Mouse (Mus musculus) lung, adult 18-20 months (tissue): Measurements from ENCODE around the gene Msh5.

Experiments used
- DNase-seq, 2 experiments: peaks; one replicate each; pipeline ENCODE4 v3.0.0; 2022; ENCODE audit warnings: mixed read lengths in 2 of 2

Msh5 gene

DNA sequence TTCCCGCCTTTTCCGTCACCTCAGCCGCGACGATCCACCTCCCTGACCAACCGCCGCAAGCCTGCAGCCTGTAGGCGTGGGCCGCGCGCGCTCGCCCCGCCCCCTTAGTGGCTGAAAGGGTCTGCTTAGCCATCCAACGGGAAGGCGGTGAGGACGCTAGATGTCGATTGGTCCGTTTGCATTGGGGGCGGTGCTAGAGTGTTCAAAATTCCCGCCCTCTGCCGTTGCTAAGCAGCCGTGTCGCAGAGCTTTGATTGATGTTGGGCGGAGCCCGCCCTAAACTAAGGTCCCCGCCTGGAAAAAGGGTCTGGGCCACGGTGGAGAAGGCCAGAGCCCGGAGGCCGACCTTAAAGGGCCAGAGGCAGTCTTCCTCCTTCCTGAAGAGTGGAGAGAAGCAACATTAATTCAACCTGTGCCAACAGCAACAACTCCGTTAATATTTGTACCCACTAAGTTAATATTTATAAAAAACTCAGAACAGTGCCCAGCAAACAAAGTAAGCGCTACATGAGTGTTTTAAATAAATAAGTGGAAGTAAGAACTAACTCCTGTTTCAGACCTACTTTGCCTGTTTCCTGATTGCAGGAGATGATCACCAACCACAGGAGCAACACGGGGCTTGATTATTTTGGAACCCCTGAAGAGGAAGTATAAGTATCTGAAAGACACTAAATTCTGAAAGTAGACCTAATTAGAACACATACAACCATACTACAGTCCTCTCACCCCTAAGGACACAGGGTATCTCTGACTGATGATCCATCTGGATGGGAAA is at the start of gene Msh5:
Msh5 (minus strand) TSS at position 65 of the 775 bp plus-strand sequence.
- DNase-seq = peak; percentile 99

DNA sequence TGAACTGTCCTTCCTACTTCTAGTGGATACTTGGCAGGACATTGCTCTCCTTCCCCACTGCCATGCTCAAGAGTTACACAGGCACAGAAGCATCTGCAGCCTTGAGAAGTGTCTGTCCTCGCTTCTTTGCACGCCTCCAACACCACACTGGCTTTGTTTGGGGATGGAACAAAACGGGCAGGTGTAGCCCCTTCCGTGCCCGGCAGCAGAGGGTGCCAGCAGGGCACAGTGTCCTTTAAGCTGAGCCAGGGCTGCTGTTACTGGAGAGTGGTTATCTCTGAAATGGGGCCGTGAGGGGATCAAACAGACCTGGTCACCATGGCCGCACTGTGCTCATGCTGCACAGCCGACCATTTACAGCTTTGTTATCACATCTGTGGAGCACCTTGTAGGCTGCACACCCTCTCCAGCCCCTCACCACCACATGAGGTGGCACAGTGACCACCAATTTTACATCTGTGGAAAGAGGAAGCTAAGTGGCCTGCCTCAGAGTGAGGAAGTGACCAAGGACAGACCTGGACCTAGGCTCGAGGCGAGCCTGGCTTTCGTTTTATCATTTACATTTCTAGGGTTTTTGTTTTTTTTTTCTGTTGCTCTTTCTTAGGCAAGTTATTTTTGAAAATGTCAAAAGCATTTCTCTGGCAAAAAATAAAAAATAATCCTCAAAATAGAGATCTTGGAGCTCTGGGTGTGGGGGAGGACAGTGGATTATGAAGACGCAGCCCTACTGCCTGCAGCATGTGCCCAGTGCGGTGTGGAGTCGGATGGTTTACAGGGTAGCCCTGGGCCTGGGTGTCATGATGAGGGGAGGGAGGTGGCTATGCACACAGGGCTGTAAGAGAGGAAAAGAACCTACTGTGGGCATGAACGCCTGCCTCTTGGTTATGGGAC is 48.2 kb upstream of the Msh5 start:
- DNase-seq = no peak

DNA sequence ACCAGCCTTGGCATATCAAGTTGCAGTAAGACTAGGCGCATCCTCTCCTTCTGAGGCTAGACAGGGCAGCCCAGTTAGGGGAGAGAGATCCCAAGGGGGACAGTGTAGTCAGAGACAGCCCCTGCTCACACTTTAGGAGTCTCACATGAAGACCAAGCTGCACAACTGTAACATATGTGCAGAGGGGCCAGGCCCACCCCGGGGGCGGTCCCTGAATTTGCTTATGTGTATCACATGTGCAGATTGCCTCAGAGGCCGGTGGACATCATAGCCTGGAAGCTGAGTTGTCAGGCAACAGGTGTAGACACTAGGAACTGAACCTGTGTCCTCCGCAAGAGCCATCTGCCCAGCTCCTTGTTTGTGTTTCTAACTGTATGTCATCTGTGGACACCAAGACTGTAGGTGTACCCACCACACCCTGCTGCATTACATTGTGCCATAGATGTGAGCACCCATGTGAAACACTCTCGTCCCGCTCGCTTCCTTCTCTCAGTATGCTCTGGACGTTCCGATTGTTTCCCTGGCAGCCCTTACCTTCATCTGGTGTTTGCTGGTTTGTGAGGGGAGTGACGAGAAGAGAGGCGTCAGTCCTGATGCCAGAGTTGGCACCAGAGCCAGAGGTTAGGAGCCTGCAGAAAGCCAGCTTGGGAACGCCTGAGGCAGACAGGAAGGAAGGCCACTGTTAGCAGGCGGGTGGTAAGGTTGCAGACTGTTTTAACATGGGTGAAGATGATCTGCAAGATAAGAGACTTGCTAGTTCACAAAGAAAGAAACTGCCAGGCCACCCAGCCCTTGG is 46.1 kb upstream of the Msh5 start:
- peak; percentile 33 to 55 for DNase-seq

DNA sequence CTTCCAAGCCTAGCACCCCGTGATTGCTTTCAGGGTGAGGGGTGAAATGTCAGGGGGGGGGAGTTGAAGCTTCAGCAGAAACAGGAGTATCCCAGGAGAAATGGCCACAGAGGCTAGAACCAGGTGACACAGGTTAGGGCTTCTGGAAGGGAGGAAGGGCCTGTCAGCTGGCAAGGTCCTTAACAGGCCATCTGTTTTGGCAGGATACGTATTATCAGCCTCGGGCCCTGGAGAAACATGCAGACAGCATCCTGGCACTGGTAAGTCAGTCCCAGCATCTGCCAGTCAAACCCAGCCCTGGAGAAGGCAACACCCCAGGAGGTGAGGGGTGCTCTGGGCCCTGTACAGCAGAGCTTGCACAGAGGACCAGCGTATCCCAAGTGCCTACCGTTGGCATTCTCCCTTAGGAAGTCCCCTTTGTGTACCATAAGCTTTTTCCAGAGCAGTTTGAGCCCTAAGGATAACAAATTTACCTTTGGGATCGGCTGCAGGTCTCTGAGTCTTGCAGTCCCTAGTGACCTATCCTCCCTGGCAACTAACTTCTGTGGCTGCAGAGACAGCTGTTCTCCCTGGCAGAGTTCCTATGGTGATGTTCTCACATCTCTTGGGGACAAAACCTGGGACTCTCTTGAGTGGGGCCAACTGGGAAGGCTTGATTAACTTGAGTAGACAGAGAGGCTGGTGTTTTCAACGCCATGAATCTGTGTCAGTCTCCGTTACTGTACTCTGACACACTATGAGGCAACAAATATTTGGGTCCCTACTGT is 43.8 kb upstream of the Msh5 start:
- peak in 1 of 2 experiments; percentile 6 for DNase-seq

DNA sequence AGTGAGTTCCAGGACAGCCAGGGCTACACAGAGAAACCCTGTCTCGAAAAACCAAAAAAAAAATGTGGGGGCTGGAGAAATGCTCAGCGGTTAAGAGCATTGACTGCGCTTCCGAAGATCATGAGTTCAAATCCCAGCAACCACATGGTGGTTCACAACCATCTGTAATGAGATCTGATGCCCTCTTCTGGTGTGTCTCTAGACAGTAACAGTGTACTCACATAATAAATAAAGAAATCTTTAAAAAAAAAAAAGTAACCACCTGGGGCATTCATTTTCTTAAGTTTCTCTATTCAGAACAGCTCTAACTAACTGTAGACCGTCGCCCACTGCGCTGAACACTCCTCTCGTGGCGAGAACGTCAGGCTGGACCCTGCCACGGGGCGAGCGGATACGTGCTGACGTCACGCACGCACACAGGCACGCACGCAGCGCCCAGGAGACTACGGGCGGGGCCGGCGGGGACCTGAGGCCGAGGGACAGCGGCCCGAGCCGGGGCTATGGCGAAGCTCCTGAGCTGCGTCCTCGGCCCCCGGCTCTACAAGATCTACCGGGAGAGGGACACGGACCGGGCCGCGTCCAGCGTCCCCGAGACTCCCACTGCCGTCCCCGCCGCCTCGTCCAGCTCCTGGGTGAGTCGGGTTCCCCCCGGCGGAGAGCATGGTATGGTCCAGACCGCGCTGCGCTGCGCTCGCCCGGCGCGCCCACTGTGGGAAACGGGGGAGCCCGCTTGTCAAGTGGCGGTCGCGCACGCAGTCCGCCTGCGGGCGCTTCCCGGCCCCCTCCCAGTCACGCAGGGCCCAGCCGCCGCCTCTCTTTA is 42.5 kb upstream of the Msh5 start, which contains the start of gene Abhd16a:
Abhd16a (plus strand) TSS at position 439 of the 820 bp plus-strand sequence.
- DNase-seq = peak; percentile 93 to 96

DNA sequence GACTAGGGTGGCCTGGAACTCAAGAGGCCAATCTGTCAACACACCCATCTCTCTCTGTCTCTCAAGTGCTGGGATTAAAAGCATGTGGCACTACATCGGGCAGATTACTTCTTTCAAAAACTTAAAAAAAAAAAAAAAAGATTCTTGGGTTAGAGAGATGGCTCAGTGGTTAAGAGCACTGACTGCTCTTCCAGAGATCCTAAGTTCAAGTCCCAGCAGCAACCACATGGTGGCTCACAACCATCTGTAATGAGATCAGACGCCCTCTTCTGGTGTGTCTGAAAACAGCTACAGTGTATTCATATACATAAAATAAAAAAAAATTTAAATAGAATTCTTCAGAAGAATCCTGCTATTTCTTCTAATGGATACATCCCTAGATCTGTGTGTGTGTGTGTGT is 41.6 kb upstream of the Msh5 start:
- peak in 1 of 2 experiments; percentile 4 for DNase-seq

DNA sequence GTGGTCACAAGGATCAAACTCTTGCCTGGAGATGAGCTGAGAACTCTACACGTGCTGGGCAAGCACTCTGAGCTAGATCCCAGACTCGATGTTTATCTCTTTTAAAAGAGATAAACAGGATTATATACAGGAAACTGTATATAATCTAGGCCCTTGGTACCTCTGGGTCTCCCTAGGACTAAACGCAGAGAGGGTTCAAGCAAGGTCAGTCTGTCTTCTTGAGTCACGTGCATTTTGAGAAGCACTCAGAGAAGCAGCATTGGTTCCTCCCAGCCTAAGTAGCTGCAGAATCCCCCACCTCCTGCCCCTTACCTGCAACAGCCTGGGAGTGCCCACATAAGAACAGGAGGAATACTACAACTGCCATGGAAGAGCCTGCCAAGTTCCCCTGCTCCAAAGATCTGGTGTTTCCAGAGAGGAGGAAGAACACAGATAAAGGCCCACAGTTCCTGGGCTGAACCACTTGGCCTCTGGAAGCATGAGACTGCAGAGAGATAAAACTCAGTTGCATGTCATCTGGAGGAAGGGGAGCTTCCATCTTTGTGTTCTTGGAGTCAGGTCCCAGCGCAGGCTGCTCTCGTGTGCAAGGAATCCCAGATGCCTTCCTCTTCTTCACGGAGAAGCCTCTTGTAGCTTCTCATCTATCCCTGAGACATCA is 38.8 kb upstream of the Msh5 start, which contains the start of gene Ly6g6f:
Ly6g6f (minus strand) TSS at position 403 of the 658 bp plus-strand sequence.
- no peak for DNase-seq

DNA sequence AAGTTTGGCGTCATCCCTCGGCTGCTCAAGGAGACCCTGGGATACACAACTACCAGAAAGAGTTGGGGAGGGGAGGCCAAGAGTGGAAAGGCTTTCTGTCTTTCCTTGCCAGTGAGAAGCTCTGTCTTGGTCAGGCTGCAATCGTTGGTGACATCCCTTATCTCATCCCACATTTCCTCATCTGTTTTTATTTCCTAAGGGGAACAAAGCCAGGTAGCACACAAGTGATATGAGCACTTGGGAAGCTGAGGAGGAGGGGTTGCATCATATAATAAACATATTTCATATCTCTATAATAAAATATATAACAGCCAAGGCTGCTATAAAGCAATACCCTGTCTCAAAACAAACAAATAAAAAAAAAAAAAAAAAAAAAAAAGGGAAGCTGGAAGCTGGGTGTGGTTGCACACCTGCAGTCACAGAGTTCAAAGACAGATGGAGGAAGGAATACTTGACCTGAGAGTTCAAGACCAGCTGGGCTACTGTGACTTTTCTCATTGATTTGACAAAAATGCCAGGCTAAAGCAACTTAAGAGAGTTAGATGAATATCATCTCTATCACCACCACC is 37.5 kb upstream of the Msh5 start:
- no peak for DNase-seq

DNA sequence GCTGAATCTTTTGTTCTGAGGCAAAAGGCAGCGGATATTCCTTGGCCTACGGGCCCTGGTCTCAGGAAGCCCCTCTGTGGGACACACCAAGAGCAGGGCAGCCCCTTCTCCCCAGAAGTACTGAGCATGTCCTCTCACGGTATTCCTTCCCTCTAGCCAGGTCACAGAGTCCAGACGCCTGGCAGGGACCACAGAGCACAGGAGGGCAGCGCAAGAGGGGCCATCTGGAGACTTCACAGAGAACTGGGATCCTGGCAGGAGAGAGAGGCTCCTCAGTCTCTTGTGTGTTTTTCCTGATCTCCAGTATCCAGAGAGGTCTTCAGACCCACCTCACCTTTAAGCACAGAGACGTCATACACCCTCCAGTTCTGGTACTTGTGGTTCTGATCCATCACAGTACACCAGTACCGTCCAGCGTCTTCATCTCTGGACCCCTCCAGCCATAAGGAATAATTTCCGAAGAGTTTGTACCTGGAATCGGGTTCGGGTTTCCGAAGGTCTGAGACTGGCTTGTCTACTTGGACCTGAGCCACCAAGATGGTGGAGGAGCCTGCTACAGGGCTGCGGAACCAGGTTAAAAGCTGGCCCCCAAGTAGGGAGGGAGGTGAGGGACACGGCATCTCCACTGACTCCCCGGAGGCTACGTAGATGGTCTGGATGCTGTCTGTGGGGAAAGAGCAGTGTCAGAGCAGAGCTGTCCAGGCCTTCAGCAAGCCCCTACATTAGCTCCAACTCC is 36.5 kb upstream of the Msh5 start:
- DNase-seq = no peak

DNA sequence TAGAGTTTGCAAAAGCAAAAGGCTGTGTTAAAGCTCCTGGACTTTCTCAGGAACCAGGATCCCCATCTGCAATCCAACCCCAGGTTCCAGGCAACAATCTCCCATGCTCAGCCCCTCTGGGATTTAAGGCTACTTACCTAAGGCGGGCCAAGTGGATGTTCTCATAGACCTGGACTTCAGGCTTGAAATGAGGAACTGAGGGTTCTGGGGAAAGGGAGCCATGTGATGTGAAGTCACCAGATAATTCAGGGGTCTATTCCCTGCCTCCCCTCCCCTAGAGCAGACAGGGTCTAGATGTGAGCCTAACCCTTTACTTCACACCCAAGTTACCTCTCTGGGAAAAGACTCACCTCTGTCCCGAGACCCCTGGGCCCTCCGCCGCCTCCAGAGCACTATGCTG is 34.2 kb upstream of the Msh5 start:
- DNase-seq = no peak

DNA sequence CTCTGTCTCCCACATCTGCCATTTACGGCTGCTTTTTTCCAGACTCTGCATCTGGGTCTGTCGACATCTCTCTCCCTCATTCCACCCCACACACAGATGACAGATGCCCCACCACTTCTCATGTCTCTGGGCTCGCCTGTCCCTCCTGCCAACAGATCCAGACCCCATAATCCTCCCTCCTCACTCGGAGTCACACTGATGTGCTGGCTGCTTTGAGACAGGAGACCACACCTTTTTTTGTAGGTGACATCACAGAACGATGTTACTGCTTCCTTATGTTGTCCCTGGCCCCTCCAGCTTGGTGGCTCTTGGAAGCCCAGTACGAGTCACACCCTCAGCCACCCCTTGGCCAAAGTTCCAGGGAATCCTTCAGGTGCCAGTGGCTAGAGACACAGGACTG is 33.7 kb upstream of the Msh5 start:
- no peak for DNase-seq

DNA sequence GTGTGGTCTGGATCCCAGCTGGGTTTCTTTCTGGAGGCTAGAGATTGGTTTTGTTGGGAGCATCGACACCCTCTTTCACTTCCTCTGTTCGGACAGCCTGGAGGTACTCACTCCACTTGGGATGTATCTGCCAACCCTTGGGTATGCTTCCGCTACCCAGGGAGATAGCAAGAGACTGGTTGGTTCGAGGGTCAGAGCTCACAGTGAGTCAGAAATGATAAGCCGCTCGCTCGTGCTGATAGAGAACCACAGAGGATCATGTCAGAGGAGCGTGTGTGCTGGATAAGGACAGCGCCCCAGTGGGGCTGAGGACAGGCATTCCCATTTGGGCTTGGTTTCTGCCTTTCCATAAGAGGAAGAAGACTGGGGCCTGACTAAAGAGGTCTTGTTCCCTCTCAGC is 33.2 kb upstream of the Msh5 start:
- DNase-seq = no peak

DNA sequence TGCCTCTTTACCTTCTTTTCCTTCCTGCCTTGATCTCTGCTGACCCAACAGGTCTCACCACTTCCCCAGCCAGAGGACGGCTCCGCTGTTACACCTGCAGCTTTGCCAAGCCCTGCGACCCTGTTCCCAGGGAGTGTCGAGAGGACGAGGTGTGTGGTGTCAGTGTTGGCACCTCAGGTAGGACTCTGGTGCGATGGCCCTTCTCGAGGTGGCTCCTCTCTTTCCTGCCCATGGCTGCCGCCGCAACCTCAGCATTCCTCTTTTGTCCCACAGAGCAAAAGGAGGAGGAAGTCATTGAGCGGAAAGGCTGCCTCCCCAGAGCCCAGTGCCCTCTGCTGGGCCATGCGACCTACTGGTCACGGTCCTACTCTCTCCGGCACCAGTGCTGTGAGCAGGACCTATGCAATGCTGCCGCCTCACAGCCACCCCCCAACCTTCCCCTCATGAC is 31.3 kb upstream of the Msh5 start, which contains the start of gene Ly6g6d:
Ly6g6d (minus strand) TSS at position 280 of the 448 bp plus-strand sequence.
- DNase-seq = peak; percentile 74 to 79

DNA sequence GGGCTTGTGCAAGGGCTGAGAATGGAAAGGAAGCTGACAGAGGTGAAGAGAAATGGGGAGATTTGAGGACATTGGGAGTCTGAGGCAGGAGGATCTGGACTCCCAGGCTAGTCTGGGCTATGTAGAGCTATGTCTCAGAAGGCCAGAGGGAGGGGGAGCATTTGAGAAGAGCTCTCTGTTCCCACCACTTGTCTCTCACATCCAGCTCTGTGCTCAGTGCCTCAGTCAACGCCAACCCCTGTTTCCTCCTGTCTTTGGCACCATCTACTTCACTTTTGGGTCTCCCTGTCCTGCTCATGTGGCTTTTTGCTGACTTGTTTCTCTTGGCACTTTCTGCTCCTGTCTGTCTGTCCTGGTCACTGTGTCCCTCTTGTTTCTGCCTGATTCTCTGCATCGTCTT is 30.7 kb upstream of the Msh5 start:
- DNase-seq = peak in 1 of 2 experiments; percentile 3

DNA sequence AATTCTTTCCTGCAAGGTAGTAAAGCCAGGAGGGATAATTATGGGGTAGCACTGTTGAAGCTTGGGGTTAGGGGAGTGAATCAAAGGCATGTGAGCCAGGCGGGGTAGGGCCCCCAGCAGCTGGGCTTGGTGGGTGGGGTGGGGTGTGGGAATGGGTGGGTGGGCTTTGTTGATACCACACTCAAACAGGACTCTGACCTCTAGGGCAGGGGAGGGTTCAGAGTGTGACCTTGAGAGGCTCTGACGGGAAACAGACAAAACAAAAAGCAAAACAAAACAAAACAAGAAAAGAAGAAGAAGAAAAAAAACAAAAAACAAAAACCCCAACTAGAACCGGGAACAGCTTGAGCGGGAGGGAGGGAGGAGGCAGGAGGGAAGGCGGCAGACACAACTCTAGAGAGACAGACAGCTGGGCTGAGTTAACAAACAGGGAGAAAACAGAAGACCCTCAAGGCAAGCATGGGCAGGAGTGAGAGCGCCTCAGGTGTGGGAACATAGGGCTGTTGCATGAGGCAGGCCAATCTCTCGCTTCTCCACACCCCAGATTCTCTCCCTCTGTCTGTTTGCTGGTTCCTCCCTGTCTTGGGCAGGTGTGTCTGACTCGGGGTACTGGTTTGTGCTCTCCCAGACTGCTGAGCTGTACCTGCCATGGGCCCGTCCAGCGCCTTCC is 30.1 kb upstream of the Msh5 start, which contains the start of gene Ly6g6e:
Ly6g6e (plus strand) TSS at position 396 of the 670 bp plus-strand sequence.
- no peak for DNase-seq

DNA sequence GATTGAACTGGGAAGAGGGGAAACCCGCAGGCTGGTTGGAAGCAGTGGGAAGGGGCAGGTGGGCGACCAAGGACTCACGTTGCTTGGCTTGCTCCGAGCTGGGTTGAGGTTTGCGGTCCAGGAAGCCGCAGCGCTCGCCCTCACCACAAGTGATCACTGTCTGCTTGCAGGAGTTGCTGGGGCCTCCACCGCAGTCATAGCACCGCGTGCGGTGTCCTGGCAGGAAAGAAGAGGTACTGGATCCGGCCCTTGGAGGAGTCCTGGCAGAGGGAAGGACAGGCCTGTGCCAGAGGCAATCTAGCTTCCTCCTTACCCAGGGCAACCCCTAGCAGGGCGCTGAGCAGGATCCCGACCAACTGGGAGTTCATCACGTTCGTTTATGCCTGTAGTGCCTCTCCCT is 27.6 kb upstream of the Msh5 start:
- no peak for DNase-seq

DNA sequence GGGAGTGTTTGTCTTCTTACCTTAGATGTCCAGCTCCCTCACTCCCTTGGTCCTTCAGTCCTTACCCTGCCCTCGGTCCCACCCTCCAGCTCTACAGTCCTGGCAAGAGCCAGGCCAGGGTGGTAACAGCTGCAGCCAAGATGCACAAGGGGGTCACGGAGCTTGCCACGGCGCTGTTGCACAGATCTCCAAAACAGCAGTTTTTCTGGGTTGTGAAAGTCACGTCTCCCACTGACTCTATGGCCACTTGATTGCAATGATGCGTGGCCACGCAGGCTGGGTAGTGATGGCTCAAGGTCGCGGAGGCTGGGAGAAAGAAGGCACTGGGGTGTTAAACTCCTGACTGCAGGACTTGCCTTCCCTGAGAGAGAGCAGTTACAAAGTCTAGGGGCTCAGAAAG is 24.9 kb upstream of the Msh5 start:
- no peak for DNase-seq

DNA sequence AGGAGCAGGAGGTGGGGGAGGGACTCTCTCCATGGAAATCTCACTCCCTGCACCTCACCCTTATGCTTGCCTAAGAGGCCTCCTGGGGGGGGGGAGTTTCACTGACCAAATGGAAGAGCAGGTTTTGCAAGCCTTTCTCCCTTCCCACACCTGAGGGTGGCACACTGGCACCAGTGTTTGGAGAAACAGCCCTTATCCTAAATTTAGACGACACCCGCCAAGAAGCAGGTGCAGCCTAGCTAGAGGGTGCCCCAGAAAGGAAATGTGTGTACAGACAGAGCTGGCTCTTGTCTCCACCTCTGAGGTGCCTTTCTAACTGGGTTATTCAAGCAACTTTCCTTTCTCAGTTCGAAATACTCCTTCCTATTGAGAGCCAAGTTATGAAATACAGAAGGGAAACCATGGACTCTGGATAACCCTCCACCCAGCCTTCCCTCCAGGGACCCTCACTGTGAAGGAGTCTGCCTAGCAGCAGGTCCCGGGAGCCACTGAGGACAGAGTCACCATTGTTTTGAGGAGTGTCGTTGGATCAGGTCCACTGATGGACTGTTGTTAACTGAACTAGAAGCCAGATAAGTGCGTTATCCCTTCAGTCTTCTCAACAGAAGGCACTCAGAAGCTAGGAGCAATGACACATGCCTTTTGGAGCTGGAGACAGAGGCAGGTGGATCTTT is 24.1 kb upstream of the Msh5 start:
- peak; percentile 69 to 78 for DNase-seq
